Mouse (Mus musculus): Measurements from ENCODE around the gene Myo18b.

The Myo18b gene

DNA sequence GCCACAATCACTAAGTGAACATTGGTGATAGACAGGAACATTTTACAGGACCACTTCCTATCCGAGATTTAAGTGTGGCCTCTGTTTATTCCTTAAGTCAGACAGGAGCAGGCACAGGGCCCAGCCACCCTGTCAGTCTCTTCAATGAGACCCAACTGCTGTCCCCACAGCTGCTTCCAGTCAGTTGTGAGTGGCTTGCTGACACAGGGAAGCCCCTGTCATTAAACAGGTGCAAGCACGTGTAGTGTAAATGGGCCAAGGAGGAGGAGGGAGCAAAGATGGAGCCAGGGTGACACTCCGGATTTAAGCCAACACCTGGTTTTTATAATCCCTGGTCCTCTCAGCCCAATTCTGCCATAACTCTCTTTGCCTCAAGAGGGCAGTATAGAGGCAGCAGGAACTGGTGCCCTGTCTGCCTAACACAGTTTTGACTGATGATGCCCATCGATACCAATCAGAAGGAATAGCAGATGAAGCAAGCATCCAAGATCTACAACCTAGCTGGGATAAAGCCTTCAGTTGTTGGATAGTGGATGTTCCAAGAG, 19.2 kb downstream of the Myo18b start:
- DNase-seq (ENCODE audit: low spot score in 2 of 2): peak; percentile 48 to 71

DNA sequence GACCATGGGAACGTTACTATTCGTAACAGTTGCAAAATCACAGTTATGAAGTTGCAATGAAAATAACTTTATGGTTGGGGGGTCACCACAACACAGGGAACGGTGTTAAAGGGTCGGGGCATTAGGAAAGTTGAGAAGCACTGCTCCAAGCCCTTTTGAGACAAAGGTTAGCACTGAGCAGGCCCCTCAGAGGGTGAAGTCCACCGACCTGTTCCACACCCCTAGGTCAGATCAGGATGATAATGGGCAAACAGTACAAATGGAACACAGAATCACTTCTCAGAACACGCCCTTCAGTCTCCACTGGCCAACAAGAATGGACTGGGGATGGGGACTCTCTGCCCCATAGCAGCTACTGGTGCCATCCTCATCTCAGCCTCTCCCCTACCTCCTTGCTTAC, 23.2 kb downstream of the Myo18b start:
- no peak for DNase-seq (ENCODE audit: low spot score in 2 of 2)

DNA sequence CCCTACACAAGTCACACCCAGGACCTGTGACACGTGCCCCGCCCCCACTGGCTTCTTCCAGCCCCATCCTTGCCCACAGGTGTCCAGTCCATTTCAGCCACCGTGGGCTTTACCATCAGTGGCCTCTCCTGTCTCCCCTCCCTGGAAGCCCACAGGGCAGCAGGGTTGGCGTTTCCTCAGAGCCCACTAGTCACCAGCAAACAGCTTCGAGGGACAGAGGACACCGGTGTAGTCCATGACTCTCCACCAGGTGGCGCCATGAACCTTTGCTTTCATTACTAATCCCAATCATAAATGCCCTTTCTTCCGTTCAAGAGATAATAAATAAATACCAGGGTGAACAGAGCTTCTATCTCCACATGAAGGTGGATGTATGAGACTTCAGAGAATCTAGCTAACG, 25.4 kb downstream of the Myo18b start:
- peak; percentile 76 to 79 for DNase-seq (ENCODE audit: low spot score in 2 of 2)

DNA sequence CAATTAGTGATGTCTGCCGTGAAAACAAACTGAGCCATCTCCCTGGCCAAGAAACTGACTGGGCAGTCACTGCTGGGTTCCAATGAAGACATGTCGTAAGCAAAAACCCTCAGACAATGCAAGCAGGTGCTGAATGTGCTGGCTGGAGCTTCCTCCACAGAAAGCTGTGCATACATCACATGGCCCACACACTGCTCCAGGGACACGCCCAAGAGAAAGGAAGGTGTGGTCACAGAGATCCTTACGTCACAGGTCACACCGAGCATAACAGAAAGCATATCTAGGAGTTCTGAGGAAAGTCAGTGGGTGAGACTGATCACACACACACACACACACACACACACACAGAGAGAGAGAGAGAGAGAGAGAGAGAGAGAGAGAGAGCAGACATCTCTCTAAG, 27.5 kb downstream of the Myo18b start:
- no peak for DNase-seq (ENCODE audit: low spot score in 2 of 2)

DNA sequence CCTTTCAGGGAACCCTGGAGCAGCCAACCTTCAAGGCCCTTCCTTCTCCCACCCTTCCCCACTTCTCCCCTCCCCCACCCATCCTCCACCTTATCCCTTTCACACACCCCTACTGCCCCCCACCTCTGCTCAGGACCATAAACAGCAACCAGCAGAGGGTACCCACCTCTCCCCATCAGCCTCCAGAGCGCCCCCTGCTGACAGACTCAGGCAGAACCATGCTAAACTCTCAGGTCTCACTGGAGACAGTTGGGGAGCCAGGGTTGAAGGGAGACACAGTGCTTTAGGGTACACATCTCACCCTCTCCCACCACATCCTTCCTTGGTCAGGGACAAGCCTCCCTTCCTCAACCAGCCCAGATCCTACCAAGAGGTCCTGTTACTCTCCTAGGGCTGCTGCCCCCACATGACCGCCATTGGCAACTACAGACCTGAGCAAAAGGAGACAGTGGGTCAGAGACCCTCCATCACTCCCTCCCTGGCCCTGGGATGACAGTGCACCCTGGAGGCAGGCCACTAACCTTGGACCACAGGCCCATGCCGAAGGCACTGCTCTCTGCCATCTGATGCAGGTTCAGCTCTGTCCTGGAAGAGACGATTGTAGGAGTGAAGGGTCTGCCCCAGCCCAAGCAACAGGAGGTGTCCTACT, 31.3 kb downstream of the Myo18b start:
- DNase-seq (ENCODE audit: low spot score in 2 of 2): no peak

DNA sequence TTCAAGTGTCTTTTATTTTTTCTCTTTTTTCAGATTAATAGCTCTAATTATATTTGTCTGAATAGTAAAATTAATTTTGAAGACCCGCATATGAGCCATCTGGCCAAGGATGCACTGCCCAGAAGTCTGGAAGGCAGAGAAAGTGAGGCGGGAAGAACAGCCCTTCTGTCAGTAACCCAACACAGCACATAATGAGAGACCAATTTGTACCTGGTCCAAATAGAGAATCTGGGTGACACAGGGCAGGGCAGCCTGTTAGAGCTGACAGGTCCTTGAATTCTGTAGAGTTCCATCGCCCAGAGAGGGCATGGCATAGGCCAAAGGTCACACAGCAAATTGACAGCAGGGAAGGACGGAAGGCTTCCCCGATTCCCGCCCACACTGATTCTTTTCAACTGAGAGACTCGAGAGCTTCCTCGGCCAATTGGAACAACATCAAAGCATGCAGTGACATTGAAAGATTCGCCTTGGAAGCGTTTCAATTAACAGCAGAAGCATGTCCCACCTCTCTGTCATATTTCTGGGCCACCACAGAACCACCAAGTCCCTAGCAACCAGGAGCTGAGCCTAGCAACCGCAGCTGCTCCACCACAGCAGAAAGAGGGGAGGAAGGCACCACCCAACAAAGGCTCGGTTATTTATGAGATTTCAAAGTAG, 36.7 kb downstream of the Myo18b start:
- DNase-seq (ENCODE audit: low spot score in 2 of 2): peak in 1 of 2 experiments; percentile 40

DNA sequence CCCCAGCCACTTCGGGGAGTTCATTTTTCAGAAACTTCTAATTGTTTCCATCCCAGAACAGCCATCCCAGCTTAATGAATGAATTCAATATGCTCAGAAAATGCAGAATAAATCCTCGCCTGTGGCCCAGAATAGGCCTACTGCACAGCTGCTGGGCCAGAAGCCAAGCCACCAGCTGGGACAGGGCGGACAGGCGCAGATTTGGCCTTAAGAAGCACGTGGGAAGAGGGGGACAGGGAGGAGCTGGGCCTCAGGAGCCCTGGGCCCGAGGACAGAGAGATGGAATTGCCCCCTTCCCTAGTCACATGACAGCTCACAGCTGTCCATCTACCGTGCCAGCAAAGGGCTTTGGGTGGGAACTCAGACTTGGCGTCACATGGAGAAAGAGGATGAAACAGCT, 43.0 kb downstream of the Myo18b start:
- peak; percentile 67 to 74 for DNase-seq (ENCODE audit: low spot score in 2 of 2)

DNA sequence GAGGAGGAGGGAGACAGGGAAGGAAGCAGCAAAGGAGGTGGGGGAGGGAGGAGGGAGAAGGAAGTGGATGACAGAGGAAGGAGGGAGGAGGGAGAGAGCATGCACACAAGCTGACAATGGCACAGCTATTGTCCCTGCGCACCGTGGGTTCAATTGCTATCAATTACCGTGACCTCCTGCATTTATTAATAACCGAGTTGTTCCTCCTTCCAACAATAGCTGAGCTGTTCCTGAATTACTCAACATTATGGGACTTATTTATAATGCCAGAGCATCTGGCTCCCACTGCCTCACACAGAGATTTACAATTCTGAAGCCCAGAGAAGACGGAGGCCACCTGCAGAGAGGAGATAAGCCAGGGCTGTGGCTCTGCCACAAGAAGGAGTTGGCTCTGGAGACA, 44.8 kb downstream of the Myo18b start:
- DNase-seq (ENCODE audit: low spot score in 2 of 2): no peak

DNA sequence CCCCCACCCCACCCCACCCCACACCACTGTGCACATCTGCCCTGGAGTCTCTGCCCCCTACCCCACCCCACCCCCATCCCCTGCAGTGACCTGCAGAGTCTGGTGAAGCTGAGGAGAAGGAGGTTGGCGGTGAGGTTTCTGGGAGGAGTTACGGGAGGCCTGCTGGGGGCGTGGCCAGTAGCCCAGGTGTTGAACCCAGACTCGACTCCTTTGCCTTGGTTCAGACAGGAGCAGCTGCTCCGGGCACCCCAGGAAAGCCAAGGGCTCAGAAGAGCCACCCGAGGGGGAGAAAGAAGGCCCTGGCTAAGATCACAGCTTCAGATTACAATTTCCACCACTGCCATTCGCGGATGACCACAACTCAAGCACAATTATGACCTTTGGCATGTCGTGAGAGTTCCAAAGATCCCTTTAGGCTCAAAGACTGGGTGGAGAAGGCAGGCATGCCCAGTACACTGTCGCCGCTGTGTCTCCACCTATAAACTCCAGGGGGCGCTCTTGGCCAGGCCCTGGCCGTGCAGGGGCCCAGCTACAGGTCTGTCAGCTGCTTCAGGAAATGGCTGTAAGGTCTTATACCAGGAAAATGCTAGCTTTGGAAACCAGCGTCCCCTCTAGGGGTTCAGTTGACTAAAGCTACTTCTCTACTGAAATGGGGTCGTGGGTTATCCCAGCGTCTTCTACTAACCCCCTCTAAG, 47.4 kb downstream of the Myo18b start:
- peak in 1 of 2 experiments; percentile 54 for DNase-seq (ENCODE audit: low spot score in 2 of 2)

DNA sequence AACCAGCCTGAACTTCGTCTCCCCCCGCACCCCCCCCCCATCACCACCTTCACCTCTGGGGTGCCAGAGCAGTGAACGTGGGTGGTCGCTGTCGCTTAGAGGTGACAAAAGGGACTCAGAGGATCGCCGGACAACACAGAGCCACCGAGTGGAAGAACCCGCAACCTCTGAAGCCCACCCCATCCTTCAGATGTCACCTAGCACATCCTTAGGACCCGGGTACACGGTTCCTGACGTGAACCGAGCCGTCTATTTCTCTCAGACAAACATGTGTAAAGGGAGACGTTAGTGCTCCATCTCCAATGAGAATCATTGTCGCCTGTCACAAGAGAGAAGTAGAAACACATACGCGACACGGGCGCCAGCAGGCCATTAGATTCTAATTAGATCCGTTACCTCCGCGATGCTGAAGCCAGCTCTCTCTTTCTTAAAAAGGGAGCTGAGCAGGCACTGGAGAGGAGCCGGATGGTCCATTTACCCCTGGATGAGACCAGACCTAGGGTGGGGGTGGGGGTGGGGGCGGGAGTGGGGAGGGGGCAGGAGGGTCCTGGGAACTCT, 48.1 kb downstream of the Myo18b start:
- DNase-seq (ENCODE audit: low spot score in 2 of 2): no peak

DNA sequence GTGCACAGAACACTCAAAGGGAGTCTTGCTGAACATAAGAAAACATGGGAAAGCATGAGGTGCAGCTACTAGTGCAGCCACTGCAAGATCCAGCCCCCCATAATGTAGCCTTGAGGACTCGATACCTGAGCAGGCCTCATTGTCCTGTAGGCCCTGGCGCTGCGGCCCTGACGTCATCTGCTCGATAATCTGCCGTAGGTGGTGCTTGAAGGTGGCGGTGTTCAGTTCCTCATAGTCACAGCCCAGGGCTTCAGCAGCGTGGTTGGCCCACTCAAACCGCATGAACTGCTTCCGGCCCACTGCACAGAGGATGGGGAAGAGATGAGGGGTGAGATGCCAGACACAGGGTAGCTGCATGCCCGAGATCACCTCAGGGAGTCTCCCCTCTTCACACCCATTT, 50.0 kb downstream of the Myo18b start:
- DNase-seq (ENCODE audit: low spot score in 2 of 2): no peak

DNA sequence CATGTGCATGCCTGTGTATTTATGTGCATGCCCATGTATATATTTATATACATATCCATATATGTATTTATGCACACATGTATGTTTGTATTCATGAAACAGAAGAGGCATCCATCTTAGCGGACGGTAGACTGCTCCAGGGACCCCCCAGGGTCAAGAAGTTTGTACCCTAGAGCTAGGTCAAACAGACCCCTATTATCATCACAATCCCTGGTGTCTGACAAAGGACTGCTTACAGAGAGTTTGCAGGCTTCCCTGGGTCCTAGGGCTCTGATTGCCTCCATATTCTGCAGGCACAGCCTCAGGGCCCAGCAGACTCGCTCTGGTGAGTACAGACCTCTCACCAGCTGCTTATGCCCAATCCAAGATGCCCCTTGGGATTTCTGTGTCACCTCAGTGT, 51.7 kb downstream of the Myo18b start:
- DNase-seq (ENCODE audit: low spot score in 2 of 2): no peak

DNA sequence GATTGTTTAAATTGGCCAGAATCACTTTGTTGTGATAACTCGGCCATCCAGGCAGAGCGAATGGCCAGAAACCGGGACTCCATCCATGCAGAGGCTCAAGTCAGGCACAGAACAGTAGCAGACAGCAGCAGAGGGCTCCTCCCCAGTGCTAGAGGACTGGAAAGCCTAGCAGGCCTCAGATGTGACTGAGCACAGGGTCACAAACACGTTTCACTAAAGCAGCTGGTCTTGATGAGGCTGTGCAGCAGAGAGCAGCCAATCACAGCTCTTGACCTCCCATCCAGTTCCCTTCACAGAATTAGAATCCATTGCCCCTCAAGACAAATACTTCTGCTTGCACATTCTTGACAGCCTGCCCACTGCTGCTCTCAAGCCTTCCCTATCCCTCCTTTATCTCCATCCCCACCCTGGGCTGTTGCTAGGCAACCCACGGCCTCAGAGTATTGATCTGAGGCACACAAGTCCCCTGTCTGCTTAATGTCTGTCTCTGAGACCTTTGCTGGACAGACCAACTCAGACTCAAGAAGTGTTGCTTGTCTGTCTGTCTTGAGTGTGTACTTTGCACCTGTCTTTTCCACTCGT, 52.4 kb downstream of the Myo18b start:
- no peak for DNase-seq (ENCODE audit: low spot score in 2 of 2)

DNA sequence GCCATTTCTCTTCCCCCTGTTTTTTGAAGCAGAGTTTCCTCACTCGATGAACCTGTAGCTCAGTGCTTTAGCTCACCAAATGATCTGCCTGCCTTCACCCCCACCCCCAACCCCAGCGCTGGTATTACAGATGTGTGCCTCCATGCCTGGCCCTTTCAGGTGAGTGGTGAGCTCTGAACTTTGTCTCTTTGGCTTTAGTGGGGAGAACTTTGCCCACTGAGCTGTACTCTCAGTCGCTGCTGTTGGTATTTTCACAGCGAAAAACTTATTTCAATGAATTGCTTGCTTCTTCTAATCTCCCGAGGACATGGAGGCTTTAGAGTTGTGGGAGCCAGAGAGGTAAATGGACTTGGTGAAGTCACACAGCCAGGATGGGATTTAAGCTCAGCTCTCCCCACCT, 53.5 kb downstream of the Myo18b start:
- no peak for DNase-seq (ENCODE audit: low spot score in 2 of 2)

DNA sequence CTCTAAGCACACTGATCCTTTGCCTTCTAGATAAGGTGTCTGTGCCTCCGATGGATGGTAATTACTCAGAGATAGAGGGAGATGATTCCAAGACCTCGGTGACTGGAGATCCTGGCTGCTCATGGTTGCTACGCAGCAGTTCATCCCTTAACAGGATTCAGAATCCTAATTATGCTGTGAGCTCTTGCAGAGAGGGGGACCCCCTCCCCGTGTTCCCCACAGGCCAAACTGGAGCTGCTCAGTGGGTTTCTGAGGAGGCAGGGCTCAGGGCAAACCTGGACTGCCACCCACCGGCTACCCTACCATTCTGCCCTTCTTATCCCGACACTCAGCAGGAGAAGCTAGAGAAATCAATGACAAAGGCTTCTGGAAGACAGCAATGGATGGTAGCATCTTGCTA, 54.3 kb downstream of the Myo18b start:
- DNase-seq (ENCODE audit: low spot score in 2 of 2): no peak

DNA sequence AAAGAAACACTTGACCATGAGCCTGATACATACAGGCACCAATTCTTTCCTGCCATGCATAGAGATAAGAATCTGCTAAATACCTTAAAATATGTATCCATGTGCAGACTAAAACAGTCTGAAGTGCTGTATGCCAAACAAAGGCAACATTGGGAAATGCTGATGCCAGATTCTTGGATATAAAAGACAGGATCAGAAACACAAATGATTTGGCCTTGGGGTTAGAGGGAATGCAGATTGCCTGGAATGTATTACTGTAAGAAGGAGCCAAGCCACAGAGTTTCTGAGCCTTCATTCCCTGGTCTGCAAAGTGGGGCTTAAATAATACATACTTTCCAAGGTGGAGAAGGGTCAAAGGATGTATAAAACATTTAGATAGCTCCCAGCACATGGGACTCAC, 61.3 kb downstream of the Myo18b start:
- DNase-seq (ENCODE audit: low spot score in 2 of 2): no peak

DNA sequence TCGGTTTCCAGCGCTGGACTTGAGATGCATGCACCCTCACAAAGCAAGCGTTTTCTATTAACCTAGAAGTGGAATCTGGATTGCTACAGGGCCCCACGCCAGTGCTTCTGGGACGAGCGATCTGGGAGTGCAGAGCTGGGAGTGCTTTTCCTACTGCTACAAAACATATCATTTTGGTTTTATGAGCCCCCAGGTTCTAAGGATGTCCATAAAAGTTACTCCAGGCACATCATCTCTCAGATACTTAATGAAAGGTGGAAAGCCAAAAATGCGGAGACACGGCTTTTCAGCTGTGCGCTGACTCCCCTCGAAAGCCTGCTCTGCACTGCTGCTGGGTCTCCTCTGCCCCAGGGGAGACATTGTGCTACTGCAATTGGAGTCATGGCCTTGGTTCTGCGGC, 62.3 kb downstream of the Myo18b start:
- DNase-seq (ENCODE audit: low spot score in 2 of 2): no peak

DNA sequence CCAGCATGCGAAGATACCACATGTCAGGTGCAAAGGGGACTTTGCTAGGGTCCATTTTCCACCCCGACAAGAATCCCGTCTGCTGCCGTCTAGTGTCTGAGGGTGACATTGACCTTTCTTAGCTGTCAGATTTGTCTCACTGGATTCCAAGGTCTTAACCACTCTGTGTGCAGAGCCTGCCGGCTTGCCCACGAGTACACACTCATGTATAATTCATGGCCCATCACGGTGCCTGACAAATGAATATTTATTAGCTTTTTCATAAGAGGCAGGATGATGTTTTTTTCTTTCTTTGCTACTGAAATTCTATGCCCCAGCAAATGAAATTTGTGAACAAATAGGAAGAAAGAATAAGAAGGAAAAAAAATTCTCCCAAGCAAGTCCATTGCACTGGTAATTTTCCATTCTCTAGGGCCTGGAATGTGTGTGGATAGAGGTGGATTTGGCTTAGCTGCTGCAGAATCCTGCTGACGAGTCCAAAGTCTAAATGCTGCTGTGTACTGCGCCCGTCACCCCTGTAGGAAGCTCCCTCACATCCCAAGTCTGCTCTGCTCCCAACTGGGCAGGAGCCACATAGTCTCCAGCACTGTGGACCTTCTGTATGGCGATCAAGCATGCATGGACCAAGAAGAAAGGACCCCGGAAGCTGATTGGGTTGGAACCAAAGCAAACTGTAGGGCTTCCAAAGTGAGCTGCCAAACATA, 70.9 kb downstream of the Myo18b start:
- DNase-seq (ENCODE audit: low spot score in 2 of 2): peak; percentile 21 to 26

DNA sequence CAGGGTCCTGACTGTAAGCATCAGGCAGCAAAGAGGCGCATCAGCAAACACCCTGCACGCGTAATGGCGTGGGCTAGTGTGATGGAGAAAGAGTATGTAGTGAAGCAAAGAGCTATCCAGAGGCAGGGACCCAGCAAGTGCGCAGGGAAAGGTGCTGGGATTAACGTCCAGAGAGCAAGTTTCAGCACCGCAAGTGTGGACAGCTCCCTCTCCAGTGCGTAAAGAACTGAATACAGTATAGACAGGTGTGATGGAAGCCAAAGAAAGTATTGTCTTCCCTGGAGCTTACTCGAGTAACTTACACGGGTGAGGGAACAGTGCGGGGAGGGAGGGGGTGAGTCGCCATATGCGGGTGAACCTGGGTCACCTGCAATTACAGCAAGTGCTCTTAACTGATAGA, 71.8 kb downstream of the Myo18b start:
- DNase-seq (ENCODE audit: low spot score in 2 of 2): no peak

DNA sequence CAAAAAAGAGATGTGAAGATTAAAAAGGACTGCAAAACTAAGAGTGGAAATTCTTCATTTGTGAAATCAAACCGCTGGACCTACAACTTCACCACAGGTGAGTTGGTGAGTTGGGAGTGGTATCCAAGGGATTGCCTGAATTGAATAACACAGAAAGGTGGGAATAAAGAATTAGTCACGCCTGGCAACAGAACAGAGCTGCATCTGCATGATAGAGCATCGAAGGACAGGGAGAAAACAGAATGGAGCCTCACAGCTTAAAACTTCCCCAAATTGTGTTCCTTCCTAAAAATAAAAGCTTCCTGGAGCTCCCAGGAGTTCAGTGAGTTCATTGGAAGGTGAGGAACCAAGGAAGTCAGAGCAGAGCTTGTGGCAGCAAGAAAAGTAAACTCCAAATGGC, 73.7 kb downstream of the Myo18b start:
- DNase-seq (ENCODE audit: low spot score in 2 of 2): no peak

DNA sequence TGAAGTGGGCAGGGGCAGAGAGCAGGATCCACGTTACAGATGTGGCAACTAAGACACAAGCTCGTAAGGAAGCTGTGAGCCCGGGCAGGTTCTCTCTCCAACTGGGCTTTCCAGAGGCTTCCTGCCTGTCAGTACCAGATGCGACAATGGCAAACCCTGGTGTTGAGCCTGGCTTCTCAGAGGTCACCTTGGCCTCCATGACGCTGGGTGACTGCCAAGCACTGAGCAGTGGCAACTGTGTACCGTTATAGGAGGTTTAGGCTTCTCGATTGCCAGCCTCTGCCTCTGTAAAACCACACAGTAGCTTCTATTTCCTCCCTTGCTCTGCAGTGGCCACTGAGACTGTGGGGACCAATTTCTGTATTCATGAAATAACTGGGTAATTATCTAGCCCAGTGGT, 81.1 kb downstream of the Myo18b start:
- no peak for DNase-seq (ENCODE audit: low spot score in 2 of 2)

DNA sequence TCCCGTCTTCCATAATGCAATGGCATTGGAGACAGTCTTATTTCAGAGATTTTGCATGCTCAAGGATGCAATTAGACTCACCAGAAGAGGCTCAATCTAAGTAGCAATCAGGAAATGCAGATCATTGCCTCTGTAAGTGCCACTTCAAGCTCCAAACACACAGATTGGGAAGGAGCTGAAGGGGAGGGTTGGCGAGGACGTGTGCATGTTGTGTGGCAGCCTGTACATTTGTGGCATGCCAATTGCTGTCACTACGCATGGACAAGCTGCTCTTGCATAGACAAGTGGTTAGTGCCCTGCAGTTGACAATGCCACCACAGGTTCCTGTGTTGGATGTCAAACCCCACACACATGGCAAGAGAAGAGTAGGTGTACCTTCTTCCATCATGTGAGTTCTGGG, 88.5 kb downstream of the Myo18b start:
- no peak for DNase-seq (ENCODE audit: low spot score in 2 of 2)

Data from frontal cortex, postnatal 36 days (tissue).